Mouse (Mus musculus) limb, embryonic 15.5 days (tissue): ENCODE results near the gene Nodal. TPM values are rescaled to one million over a fixed set of nuclear protein-coding genes. Genes with fewer than 3 reads are reported as not detected.

ENCODE experiments used
- ATAC-seq: fragments of 200-750 bp; cut with Nextera tagmentation; 2 replicates; pipeline ENCODE4 v1.8.0; 2017; ENCODE audit warnings: low read depth, moderate TSS enrichment; ENCODE audit not compliant: insufficient number of reproducible peaks, low FRiP score, low TSS enrichment
- H3K27ac ChIP-seq: fragments of 300-500 bp; sonication (generic); 2 replicates; pipeline ENCODE4 v1.5.1; 2015; ENCODE audit warnings: moderate library complexity, mild to moderate bottlenecking, inconsistent platforms
- H3K27me3 ChIP-seq: fragments of 300-500 bp; sonication (generic); 2 replicates; pipeline ENCODE4 v1.6.1; 2015; ENCODE audit warnings: inconsistent platforms
- H3K36me3 ChIP-seq: fragments of 300-500 bp; sonication (generic); 2 replicates; pipeline ENCODE4 v1.6.1; 2015; ENCODE audit warnings: inconsistent platforms
- H3K4me1 ChIP-seq: fragments of 300-500 bp; sonication (generic); 2 replicates; pipeline ENCODE4 v1.6.1; 2015; ENCODE audit warnings: inconsistent platforms
- H3K4me2 ChIP-seq: fragments of 300-500 bp; sonication (generic); 2 replicates; pipeline ENCODE4 v1.6.1; 2015; ENCODE audit warnings: mild to moderate bottlenecking, inconsistent platforms
- H3K4me3 ChIP-seq: fragments of 300-500 bp; sonication (generic); 2 replicates; pipeline ENCODE4 v1.5.1; 2015; ENCODE audit warnings: mild to moderate bottlenecking, inconsistent platforms
- H3K9ac ChIP-seq: fragments of 300-500 bp; sonication (generic); 2 replicates; pipeline ENCODE4 v1.6.1; 2015; ENCODE audit warnings: inconsistent platforms
- H3K9me3 ChIP-seq: fragments of 300-500 bp; sonication (generic); 2 replicates; pipeline ENCODE4 v1.6.1; 2016; ENCODE audit warnings: inconsistent platforms
- WGBS: fragments of 180-500 bp; shearing (Covaris S2); methylation state at CpG from one replicate; pipeline ENCODE4 v1.1.7; 2015; 5-methylcytosine and 5-hydroxymethylcytosine counted together
- polyA plus RNA-seq: library from polyadenylated mRNA; unstranded; fragments of >200 nt; fragmentation: Nextera tagmentation; extraction: Ambion mirVana; gene quantifications from 2 replicates; pipeline ENCODE4 v1.2.1, GENCODE M21; 2015

Gene Nodal
- polyA plus RNA-seq = 0.13 and 0.24 TPM in 2 replicates

DNA sequence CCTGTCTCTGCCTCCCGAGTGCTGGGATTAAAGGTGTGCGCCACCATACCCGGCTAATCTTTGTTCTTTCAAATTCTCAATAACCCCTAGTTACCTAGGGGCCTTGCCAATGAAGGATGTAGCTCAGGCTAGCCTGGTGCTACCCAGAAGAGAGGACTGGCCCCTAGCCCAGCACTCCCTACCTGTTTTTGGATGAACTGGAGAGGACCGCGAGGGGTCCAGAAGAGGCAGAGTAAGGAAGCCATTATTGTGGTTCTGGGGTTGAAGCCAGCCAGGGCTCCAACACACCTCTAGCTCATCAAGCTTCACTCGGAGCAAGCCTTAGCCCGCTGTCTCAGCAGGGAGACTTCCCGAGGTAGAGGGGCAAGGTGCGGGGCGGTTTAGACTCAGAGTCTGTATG, at the start of gene Nodal:
Nodal (plus strand) TSS at position 301 of the 400 bp plus-strand sequence.
- H3K4me1 ChIP-seq = peaks cover 21% of the 10 kb centered on the region
- 20% methylated on average over 10 of the region's 10 CpGs for WGBS
- no peaks in the 10 kb centered on the region for H3K36me3 ChIP-seq
- H3K27ac ChIP-seq = no peak within 1 kb of the TSS
- no peak for ATAC-seq
- H3K4me3 ChIP-seq = peak within 1 kb of the TSS; percentile 42
- H3K9ac ChIP-seq = no peak within 1 kb of the TSS
- H3K9me3 ChIP-seq = no peaks in the 10 kb centered on the region
- peaks cover 51% of the 10 kb centered on the region for H3K27me3 ChIP-seq
- peak within 1 kb of the TSS; percentile 78 for H3K4me2 ChIP-seq

GRCm38 (mm10) chr10:61369755-61370154, 48.0 kb upstream of the Nodal start:
- Histone ChIP-seq H3K4me1 (peaks cover 41% of the 10 kb centered on the region), H3K4me3 (no peak overlapping the region), H3K9me3 (no peaks in the 10 kb centered on the region), H3K36me3 (no peaks in the 10 kb centered on the region), H3K4me2 (no peak overlapping the region), H3K27me3 (no peaks in the 10 kb centered on the region), H3K27ac (peak overlapping the region; percentile 78), H3K9ac (no peak overlapping the region)
- 48% methylated on average over 5 of the region's 5 CpGs for WGBS
- ATAC-seq = no peak

DNA sequence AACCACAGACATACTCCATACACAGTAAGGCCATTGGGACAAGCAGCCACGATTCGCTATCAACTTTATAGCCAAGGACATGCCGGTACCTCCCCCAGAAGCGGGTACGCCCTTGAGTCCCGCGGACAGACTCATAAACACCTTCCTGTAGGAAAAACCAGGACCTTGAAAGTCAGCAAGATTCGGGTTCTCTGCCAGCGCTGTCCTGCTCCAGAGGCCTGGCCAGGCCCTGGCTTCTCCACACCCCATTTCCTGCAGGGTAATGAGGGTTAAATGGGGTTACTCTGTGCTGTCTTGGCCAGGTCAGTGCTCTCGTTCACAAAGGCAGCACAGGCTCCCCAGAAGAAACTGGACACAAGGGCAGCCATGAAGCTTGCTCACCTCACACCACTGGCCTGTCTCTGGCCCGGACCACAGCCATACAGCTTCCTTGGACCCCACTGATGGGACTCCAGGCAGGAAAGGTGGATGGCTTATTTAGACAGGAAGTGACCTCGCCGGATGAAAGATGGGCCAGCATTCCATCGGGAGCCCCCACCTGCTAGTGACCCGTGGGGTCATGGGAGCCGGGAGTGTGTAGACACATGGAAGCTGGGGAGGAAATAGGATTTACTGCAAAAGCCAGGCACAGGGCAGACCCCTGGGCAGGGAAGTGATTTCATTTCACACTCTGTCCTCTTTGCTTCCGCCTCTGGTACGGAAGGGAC, 47.3 kb upstream of the Nodal start:
- Histone ChIP-seq H3K27me3 (no peaks in the 10 kb centered on the region), H3K4me2 (peak overlapping the region; percentile 13; the same call in 1 of the 2 replicates), H3K36me3 (no peaks in the 10 kb centered on the region), H3K9ac (no peak overlapping the region), H3K4me1 (peaks cover 45% of the 10 kb centered on the region), H3K4me3 (no peak overlapping the region), H3K9me3 (no peaks in the 10 kb centered on the region), H3K27ac (peak overlapping the region; percentile 78)
- ATAC-seq = no peak
- WGBS = 24% methylated on average over 18 of the region's 18 CpGs

DNA sequence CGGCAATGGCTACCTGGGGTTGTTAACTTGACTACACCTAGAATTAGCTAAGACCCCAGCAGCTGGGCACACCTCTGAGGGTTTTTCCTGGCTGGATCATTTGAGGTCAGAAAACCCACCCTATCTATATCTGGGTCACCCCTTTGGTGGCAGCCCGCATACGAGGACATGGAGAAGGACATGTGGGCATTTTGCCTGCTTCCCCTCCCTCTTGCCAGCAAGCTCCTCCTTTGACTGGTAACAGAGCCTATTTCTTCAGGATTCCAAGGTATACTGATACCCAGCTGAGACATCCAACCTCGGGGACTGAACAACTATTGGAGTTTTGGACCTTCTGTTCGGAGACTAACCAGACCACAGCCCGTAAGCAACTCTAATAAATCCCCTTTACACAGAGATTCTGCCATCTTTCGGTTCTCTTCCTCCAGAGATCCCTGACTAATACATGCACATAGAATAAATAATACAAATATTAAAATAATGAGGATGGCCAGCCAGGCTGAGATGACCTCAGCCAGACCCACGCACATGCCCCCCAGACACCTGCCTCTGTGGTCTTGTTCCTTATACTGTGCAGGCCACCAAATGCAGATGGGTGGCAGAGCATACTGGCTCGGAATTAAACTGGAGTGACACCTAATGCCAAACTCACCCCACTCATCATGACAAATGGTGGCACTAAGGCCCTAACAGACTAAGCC, 45.7 kb upstream of the Nodal start:
- no peaks in the 10 kb centered on the region for H3K9me3 ChIP-seq
- peaks cover 39% of the 10 kb centered on the region for H3K4me1 ChIP-seq
- ATAC-seq = no peak
- no peak overlapping the region for H3K4me3 ChIP-seq
- WGBS = 77% methylated on average over 9 of the region's 9 CpGs
- H3K4me2 ChIP-seq = no peak overlapping the region
- no peak overlapping the region for H3K9ac ChIP-seq
- no peak overlapping the region for H3K27ac ChIP-seq
- no peaks in the 10 kb centered on the region for H3K27me3 ChIP-seq
- no peaks in the 10 kb centered on the region for H3K36me3 ChIP-seq

GRCm38 (mm10) chr10:61372585-61372923, 45.2 kb upstream of the Nodal start:
- no peak for ATAC-seq
- Histone ChIP-seq H3K27me3 (no peaks in the 10 kb centered on the region), H3K27ac (no peak overlapping the region), H3K9ac (no peak overlapping the region), H3K4me3 (no peak overlapping the region), H3K4me1 (peaks cover 39% of the 10 kb centered on the region), H3K9me3 (no peaks in the 10 kb centered on the region), H3K4me2 (no peak overlapping the region), H3K36me3 (no peaks in the 10 kb centered on the region)
- WGBS = 72% methylated on average over 4 of the region's 4 CpGs

- Histone ChIP-seq H3K27me3 (no peaks in the 10 kb centered on the region), H3K9me3 (no peaks in the 10 kb centered on the region), H3K4me2 (no peak overlapping the region), H3K36me3 (no peaks in the 10 kb centered on the region), H3K4me3 (no peak overlapping the region), H3K4me1 (peaks cover 42% of the 10 kb centered on the region), H3K9ac (no peak overlapping the region), H3K27ac (no peak overlapping the region)
- 46% methylated on average over 4 of the region's 4 CpGs for WGBS
- ATAC-seq = no peak
Measured at GRCm38 (mm10) chr10:61374076-61374475, 43.7 kb upstream of the Nodal start.

DNA sequence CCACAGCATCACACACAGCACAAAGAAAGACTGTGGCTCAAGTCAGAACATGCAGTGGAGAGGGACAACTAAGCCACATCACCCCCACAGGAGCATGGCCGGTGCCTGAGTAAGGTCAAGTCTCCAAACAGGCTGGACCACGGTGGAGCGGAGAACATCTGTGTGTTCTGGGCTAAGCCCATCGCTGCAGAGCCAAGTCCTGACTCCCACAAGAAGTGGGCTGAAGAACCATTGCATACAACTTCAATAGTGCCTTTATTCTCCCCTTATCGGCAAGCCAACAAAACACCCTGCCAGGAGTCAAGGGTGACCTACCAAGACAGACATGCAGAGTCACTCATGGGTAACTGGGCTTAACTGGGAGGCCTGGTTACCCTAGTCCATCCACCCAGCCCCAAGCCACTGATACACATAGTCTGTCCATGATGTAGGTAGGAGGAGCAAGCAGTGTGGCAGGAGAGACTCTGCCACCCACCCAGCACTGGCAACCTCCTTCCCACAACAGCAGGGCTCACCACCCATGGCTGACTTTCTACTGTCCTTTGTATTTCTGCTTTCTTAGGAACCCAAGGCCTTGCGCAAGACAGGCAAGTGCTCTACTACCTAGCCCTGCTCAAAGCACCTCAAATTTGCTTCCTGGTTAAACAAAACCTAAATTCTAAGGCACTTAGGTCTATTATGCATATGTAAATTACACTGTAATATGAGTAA, 42.8 kb upstream of the Nodal start:
- no peak overlapping the region for H3K4me3 ChIP-seq
- H3K9me3 ChIP-seq = no peaks in the 10 kb centered on the region
- H3K27me3 ChIP-seq = no peaks in the 10 kb centered on the region
- 82% methylated on average over 6 of the region's 6 CpGs for WGBS
- no peak for ATAC-seq
- H3K36me3 ChIP-seq = no peaks in the 10 kb centered on the region
- peaks cover 42% of the 10 kb centered on the region for H3K4me1 ChIP-seq
- H3K9ac ChIP-seq = no peak overlapping the region
- H3K4me2 ChIP-seq = no peak overlapping the region
- H3K27ac ChIP-seq = no peak overlapping the region

- no peak for ATAC-seq
- no peaks in the 10 kb centered on the region for H3K27me3 ChIP-seq
- H3K9me3 ChIP-seq = no peaks in the 10 kb centered on the region
- no peak overlapping the region for H3K27ac ChIP-seq
- H3K4me1 ChIP-seq = peaks cover 47% of the 10 kb centered on the region
- no peaks in the 10 kb centered on the region for H3K36me3 ChIP-seq
- H3K4me2 ChIP-seq = no peak overlapping the region
- no peak overlapping the region for H3K9ac ChIP-seq
- WGBS = 90% methylated on average over 5 of the region's 5 CpGs
- no peak overlapping the region for H3K4me3 ChIP-seq
Measured at GRCm38 (mm10) chr10:61378050-61378449, 39.7 kb upstream of the Nodal start.

GRCm38 (mm10) chr10:61378698-61379097, 39.1 kb upstream of the Nodal start:
- Histone ChIP-seq H3K4me3 (no peak overlapping the region), H3K4me1 (peaks cover 49% of the 10 kb centered on the region), H3K36me3 (no peaks in the 10 kb centered on the region), H3K4me2 (no peak overlapping the region), H3K9me3 (no peaks in the 10 kb centered on the region), H3K9ac (no peak overlapping the region), H3K27me3 (no peaks in the 10 kb centered on the region), H3K27ac (no peak overlapping the region)
- no peak for ATAC-seq
- WGBS = 83% methylated on average over 5 of the region's 5 CpGs

DNA sequence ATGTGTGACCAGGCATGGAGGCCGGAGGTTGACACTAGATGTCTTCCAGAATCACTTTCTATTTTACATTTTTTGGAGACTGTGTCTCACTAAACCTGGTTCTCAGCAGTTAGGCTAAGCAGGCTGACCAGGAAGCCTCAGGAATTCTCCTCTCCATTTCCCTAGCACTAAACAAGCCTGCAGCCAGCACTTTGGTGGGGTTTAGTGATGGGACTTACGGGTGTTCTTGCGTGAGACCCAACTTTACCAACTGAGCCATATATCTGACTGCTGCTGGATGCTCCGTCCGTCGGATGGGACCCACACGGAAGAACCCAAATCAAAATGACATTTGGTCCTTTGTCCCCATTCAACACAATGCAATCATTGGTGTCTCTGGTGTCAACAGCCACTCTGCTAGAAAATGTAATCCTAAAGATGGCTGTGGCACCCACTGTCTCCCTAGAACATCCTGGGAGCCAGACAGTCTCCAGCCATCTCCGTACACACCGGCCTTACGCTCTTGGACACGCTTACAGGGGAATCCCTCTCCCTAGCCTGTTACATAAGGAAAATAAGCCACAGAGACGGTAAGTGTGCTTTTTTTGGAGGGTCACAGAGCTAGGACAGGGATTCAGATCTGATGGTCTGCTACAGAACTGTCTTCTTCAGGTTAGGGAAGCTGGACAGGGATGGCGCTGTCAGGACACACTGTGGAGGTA, 38.3 kb upstream of the Nodal start:
- Histone ChIP-seq H3K27me3 (no peaks in the 10 kb centered on the region), H3K4me3 (no peak overlapping the region), H3K9me3 (no peaks in the 10 kb centered on the region), H3K4me1 (peaks cover 55% of the 10 kb centered on the region), H3K36me3 (no peaks in the 10 kb centered on the region), H3K9ac (no peak overlapping the region), H3K4me2 (no peak overlapping the region), H3K27ac (peak overlapping the region; percentile 69)
- no peak for ATAC-seq
- WGBS = 91% methylated on average over 13 of the region's 13 CpGs

- peak overlapping the region; percentile 69 for H3K27ac ChIP-seq
- H3K36me3 ChIP-seq = no peaks in the 10 kb centered on the region
- peaks cover 51% of the 10 kb centered on the region for H3K4me1 ChIP-seq
- 19% methylated on average over 9 of the region's 9 CpGs for WGBS
- peak; percentile 20; the same call in 1 of the 2 replicates for ATAC-seq
- no peaks in the 10 kb centered on the region for H3K9me3 ChIP-seq
- H3K4me2 ChIP-seq = peak overlapping the region; percentile 15
- H3K4me3 ChIP-seq = no peak overlapping the region
- 0 out of 2 replicates have a peak overlapping the region, but pooled peaks have one; percentile 1 for H3K9ac ChIP-seq
- H3K27me3 ChIP-seq = no peaks in the 10 kb centered on the region
Measured at GRCm38 (mm10) chr10:61380186-61380585, 37.6 kb upstream of the Nodal start.
